Mouse (Mus musculus) embryonic facial prominence, embryonic 10.5 days (tissue): ENCODE data around the gene 1700092M07Rik. TPM values are rescaled to one million over a fixed set of nuclear protein-coding genes. Genes with fewer than 3 reads are reported as not detected.
A peak's percentile ranks its signal among the peaks of the same experiment; 100 is the strongest.
"Not testable (repeated sequence)": the region's sequence is repeated elsewhere in the genome, so short reads cannot be mapped to it uniquely, and the experiment has no call there.

Experiments used
- DNase-seq: peaks from one replicate; pipeline ENCODE4 v3.0.0-alpha.2; 2017; ENCODE audit warnings: low spot score
- H3K27ac ChIP-seq: fragments of 300-500 bp; sonication (generic); replicated peaks from 2 replicates; pipeline ENCODE4 v1.5.1; 2016; ENCODE audit warnings: mild to moderate bottlenecking
- H3K27me3 ChIP-seq: fragments of 300-500 bp; sonication (generic); replicated peaks from 2 replicates; pipeline ENCODE4 v1.6.1; 2016; ENCODE audit warnings: low read depth, mild to moderate bottlenecking; ENCODE audit not compliant: poor library complexity, severe bottlenecking
- H3K36me3 ChIP-seq: fragments of 300-500 bp; sonication (generic); replicated peaks from 2 replicates; pipeline ENCODE4 v1.6.1; 2016; ENCODE audit warnings: mild to moderate bottlenecking, moderate library complexity
- H3K4me1 ChIP-seq: fragments of 300-500 bp; sonication (generic); 2 replicates; pipeline ENCODE4 v1.6.1; 2016
- H3K4me3 ChIP-seq: fragments of 300-500 bp; sonication (generic); 2 replicates; pipeline ENCODE4 v1.5.1; 2016; ENCODE audit warnings: mild to moderate bottlenecking, moderate library complexity
- H3K9me3 ChIP-seq: fragments of 300-500 bp; sonication (generic); 2 replicates; pipeline ENCODE4 v1.6.1; 2016; ENCODE audit warnings: mild to moderate bottlenecking
- WGBS: fragments of 180-500 bp; shearing (Covaris S2); methylation state at CpG from one replicate; pipeline ENCODE4 v1.1.7; 2016; 5-methylcytosine and 5-hydroxymethylcytosine counted together
- polyA plus RNA-seq: library from polyadenylated mRNA; unstranded; fragments of >200 nt; fragmentation: Nextera tagmentation; extraction: Ambion mirVana; gene quantifications from 2 replicates; pipeline ENCODE4 v1.2.1, GENCODE M21; 2016

1700092M07Rik gene
- polyA plus RNA-seq, 1 experiment from 2014 or later = 3.4 TPM

- Histone ChIP-seq H3K4me3 (peak overlapping the region; percentile 90), H3K4me1 (peaks cover 34% of the 10 kb centered on the region), H3K27me3 (no peaks in the 10 kb centered on the region), H3K9me3 (no peaks in the 10 kb centered on the region), H3K36me3 (peaks cover 52% of the 10 kb centered on the region), H3K27ac (peak overlapping the region; percentile 96)
- WGBS = 64% methylated on average over 10 of the region's 10 CpGs
- no peak for DNase-seq
Measured at GRCm38 (mm10) chr19:8711949-8712869, 28.3 kb upstream of the 1700092M07Rik start.

DNA sequence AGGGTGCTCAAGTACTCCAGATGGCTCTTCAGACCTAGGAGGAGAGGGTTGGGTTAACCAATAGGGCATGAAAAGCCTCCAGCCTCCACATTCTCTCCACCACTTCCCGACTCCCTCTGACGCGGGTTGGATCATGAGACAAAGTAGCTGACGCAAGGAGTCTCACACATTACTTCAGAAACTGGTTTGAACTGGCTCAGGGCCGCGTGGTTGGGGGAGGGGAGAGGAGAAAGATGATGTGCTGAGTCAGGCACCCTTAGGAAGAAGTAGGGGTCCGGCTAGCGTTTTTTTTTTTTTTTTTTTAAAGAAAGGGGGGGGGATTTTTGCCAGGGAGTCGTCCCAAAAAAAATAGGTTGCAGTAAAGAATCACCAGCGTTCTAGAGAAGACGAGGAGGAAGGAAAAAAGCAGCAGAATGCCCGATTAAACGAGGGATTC, 27.6 kb upstream of the 1700092M07Rik start:
- H3K4me1 ChIP-seq = peaks cover 34% of the 10 kb centered on the region
- WGBS = under 1% methylated on average over 13 of the region's 13 CpGs
- peak; percentile 91 for DNase-seq
- peak overlapping the region; percentile 96 for H3K27ac ChIP-seq
- H3K4me3 ChIP-seq = peak overlapping the region; percentile 90
- H3K36me3 ChIP-seq = peaks cover 45% of the 10 kb centered on the region
- H3K9me3 ChIP-seq = no peaks in the 10 kb centered on the region
- H3K27me3 ChIP-seq = no peaks in the 10 kb centered on the region

DNA sequence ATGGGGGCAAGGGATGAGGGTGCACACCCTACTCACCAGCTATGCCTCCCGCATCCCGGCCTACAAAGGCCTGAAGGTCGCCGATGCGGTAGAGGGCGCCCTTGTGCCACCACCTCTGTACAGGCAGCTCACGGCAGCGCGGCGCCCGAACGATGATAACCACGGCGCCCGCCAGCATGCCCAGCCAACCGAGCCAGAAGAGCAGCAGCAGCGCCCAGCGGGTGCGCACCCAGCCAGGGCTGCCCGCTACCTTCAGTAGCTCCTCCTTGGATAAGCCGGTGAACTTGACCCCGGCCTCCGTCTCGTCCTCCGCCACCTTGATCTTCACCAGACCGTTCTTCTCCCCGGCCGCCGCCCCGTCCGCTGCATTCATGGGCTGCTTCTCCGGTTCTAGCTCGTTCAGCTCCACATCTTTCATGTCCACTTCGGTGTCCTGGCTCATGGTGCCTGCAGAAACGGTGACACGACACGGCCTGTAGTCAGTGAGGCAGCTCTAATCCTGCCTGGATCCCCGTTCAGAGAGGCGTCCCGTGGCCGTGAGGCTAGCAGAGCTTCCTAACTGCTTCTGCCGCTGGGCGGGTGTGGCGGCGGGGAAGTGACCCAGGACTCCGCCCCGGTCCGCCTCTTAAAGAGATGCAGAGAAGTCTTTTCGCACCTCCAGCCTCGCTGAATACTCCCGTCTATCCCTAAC, 27.1 kb upstream of the 1700092M07Rik start:
- Histone ChIP-seq H3K4me1 (peaks cover 34% of the 10 kb centered on the region), H3K9me3 (no peaks in the 10 kb centered on the region), H3K27ac (peak overlapping the region; percentile 96), H3K4me3 (peak overlapping the region; percentile 90), H3K36me3 (peaks cover 40% of the 10 kb centered on the region), H3K27me3 (no peaks in the 10 kb centered on the region)
- WGBS = under 1% methylated on average over 51 of the region's 51 CpGs
- peak; percentile 91 for DNase-seq

DNA sequence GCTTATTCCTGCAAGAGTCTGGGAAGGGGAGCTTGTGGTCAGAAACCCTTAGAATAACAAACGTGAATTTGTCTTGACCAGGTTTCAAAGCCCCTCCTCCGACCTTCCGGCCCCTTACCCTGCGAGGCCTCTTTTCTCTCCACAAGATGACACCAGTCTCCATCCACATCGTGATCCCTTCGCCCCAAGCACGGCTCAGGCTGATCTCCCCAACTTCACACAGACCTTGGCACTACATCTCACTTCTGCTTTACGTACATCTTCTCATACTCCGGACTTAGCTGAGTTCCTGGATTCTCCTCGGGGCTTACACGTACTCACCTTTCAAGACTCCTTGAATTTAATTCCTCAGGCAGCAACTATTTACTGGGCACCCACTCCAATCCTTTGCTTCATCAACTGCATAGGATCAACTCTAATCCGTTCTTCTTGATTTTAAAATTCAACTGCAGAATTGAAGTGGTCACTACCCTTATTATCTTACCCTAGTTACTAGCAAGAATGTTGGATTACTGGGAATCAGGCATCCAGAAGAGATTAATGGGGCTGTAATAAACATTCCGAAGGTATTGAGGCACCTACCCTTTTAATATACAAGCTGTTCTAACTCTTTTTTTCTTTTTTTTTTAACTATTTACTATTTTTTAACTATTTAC, 26.4 kb upstream of the 1700092M07Rik start:
- Histone ChIP-seq H3K36me3 (peaks cover 33% of the 10 kb centered on the region), H3K27me3 (no peaks in the 10 kb centered on the region), H3K4me1 (peaks cover 34% of the 10 kb centered on the region), H3K27ac (peak overlapping the region; percentile 96), H3K4me3 (peak overlapping the region; percentile 90), H3K9me3 (no peaks in the 10 kb centered on the region)
- 8% methylated on average over 13 of the region's 13 CpGs for WGBS
- no peak for DNase-seq

- H3K27me3 ChIP-seq = no peaks in the 10 kb centered on the region
- H3K4me3 ChIP-seq = no peak overlapping the region; the same call in 1 of the 2 replicates
- H3K27ac ChIP-seq = no peak overlapping the region
- peaks cover 25% of the 10 kb centered on the region for H3K36me3 ChIP-seq
- WGBS = 74% methylated on average over 10 of the region's 10 CpGs
- no peak for DNase-seq
- peaks cover 34% of the 10 kb centered on the region for H3K4me1 ChIP-seq
- H3K9me3 ChIP-seq = no peaks in the 10 kb centered on the region
Measured at GRCm38 (mm10) chr19:8714653-8715481, 25.7 kb upstream of the 1700092M07Rik start.

GRCm38 (mm10) chr19:8715868-8716766, 24.4 kb upstream of the 1700092M07Rik start:
- peaks cover 25% of the 10 kb centered on the region for H3K4me1 ChIP-seq
- no peaks in the 10 kb centered on the region for H3K27me3 ChIP-seq
- no peaks in the 10 kb centered on the region for H3K9me3 ChIP-seq
- DNase-seq = no peak
- no peak overlapping the region for H3K27ac ChIP-seq
- H3K36me3 ChIP-seq = peaks cover 13% of the 10 kb centered on the region
- H3K4me3 ChIP-seq = no peak overlapping the region; the same call in 1 of the 2 replicates
- WGBS = 67% methylated on average over 10 of the region's 10 CpGs

- no peak for DNase-seq
- no peak overlapping the region for H3K27ac ChIP-seq
- 64% methylated on average over 10 of the region's 10 CpGs for WGBS
- no peak overlapping the region for H3K4me3 ChIP-seq
- peaks cover 22% of the 10 kb centered on the region for H3K4me1 ChIP-seq
- no peaks in the 10 kb centered on the region for H3K9me3 ChIP-seq
- H3K27me3 ChIP-seq = no peaks in the 10 kb centered on the region
- peaks cover 5% of the 10 kb centered on the region for H3K36me3 ChIP-seq
Measured at GRCm38 (mm10) chr19:8716767-8717475, 23.6 kb upstream of the 1700092M07Rik start.

DNA sequence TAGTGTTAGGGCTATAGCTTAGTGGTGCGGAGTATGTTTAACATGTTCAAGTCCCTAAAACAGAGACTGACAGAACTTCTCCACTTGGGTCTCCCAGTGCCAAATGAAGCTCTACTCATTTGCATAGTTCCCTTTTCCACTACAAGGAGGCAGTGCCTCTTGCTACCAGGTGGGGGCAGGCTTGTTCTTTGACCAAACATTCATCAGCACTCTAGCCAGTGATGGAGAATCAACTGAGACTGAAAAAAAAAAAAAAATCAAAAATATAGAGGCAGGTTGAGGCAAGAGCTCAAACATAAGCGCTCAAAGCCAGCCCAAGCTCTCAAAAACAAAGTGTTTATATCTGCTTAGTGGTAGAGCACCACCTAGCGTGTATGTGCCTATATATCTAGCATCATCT, 22.2 kb upstream of the 1700092M07Rik start:
- no peak overlapping the region for H3K27ac ChIP-seq
- H3K27me3 ChIP-seq = no peaks in the 10 kb centered on the region
- H3K9me3 ChIP-seq = no peaks in the 10 kb centered on the region
- 69% methylated on average over 3 of the region's 3 CpGs for WGBS
- H3K4me1 ChIP-seq = peaks cover 19% of the 10 kb centered on the region
- DNase-seq = peak; percentile 67
- no peak overlapping the region for H3K4me3 ChIP-seq
- H3K36me3 ChIP-seq = no peaks in the 10 kb centered on the region

DNA sequence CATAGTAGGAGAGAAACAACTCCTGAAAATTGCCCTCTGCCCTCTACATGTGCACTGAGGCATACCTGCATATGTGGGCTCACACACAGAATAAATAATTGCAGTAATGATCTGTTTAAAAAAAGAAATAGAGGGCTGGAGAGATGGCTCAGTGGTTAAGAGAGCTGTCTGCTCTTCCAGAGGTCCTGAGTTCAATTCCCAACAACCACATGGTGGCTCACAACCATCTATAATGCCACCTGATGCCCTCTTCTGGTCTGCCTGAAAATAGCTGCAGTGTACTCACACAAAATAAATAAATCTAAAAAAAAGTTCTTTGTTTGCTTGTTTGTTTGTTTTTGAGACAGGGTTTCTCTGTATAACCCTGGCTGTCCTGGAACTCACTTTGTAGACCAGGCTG, 21.5 kb upstream of the 1700092M07Rik start:
- H3K27me3 ChIP-seq, H3K36me3 ChIP-seq, H3K9me3 ChIP-seq, H3K27ac ChIP-seq, DNase-seq, H3K4me3 ChIP-seq: not testable (repeated sequence)
- H3K4me1 ChIP-seq = peaks cover 16% of the 10 kb centered on the region

DNA sequence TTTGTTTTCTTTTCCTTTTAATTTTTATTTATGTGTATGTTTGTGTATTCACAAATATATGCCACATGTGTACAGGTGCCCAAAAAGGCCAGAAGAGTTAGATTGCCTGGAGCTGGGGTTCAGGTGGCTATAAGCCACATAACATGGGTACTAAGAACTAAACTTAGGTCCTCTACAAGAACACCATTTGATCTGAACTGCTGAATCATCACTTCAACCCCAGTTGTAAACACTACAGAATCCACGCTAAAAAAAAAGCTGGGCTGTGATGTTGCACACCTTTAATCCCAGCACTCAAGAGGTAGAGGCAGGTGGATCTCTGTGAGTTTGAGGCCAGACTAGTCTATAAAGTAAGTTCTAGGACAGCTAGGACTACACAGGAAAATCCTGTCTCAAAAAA, 19.1 kb upstream of the 1700092M07Rik start:
- Histone ChIP-seq H3K27me3 (no peaks in the 10 kb centered on the region), H3K4me1 (peaks cover 25% of the 10 kb centered on the region), H3K27ac (no peak overlapping the region), H3K9me3 (no peaks in the 10 kb centered on the region), H3K36me3 (peaks cover 25% of the 10 kb centered on the region), H3K4me3 (peak overlapping the region; percentile 83; the same call in 1 of the 2 replicates)
- no peak for DNase-seq
- 83% methylated on average over 1 of the region's 1 CpGs for WGBS
